Mouse (Mus musculus) kidney, embryonic 14.5 days (tissue): ENCODE measurements around the gene Olfr616. TPM values are rescaled to one million over a fixed set of nuclear protein-coding genes. Genes with fewer than 3 reads are reported as not detected.
"Not testable (repeated sequence)": the region's sequence is repeated elsewhere in the genome, so short reads cannot be mapped to it uniquely, and the experiment has no call there.

ENCODE experiments used
- ATAC-seq: fragments of 200-750 bp; cut with Nextera tagmentation; 2 replicates; pipeline ENCODE4 v1.8.0; 2017; ENCODE audit warnings: moderate number of reproducible peaks, mild to moderate bottlenecking, moderate TSS enrichment, moderate library complexity; ENCODE audit not compliant: low FRiP score, low TSS enrichment
- H3K27ac ChIP-seq: fragments of 300-500 bp; sonication (generic); 2 replicates; pipeline ENCODE4 v1.5.1; 2014; ENCODE audit warnings: low read depth, mild to moderate bottlenecking, low read length, moderate library complexity, mixed read lengths
- H3K27me3 ChIP-seq: fragments of 300-500 bp; sonication (generic); 2 replicates; pipeline ENCODE4 v1.6.1; 2014; ENCODE audit warnings: mild to moderate bottlenecking, low read length; ENCODE audit not compliant: control insufficient read depth, insufficient read depth
- H3K36me3 ChIP-seq: fragments of 300-500 bp; sonication (generic); 2 replicates; pipeline ENCODE4 v1.6.1; 2014; ENCODE audit warnings: low read length, mixed read lengths; ENCODE audit not compliant: control insufficient read depth, insufficient read depth
- H3K4me1 ChIP-seq: fragments of 300-500 bp; sonication (generic); 2 replicates; pipeline ENCODE4 v1.6.1; 2014; ENCODE audit warnings: low read length, mixed read lengths; ENCODE audit not compliant: control insufficient read depth, insufficient read depth
- H3K4me2 ChIP-seq: fragments of 300-500 bp; sonication (generic); replicated peaks from 2 replicates; pipeline ENCODE4 v1.6.1; 2014; ENCODE audit warnings: low read depth, mild to moderate bottlenecking, low read length
- H3K4me3 ChIP-seq: fragments of 300-500 bp; sonication (generic); 2 replicates; pipeline ENCODE4 v1.5.1; 2014; ENCODE audit warnings: mild to moderate bottlenecking, low read length
- H3K9ac ChIP-seq: fragments of 300-500 bp; sonication (generic); 2 replicates; pipeline ENCODE4 v1.6.1; 2014; ENCODE audit warnings: low read depth, mild to moderate bottlenecking, low read length, moderate library complexity
- H3K9me3 ChIP-seq: fragments of 300-500 bp; sonication (generic); 2 replicates; pipeline ENCODE4 v1.6.1; 2016; ENCODE audit warnings: low read length; ENCODE audit not compliant: control insufficient read depth
- WGBS: fragments of 180-500 bp; shearing (Covaris S2); extraction: QIAGEN DNeasy Blood & Tissue Kit; methylation state at CpG from one replicate; pipeline ENCODE4 v1.1.7; 2014; 5-methylcytosine and 5-hydroxymethylcytosine counted together
- polyA plus RNA-seq: library from polyadenylated mRNA; unstranded; fragments of >200 nt; fragmentation: Nextera tagmentation; extraction: Ambion mirVana; gene quantifications from 2 replicates; pipeline ENCODE4 v1.2.1, GENCODE M21; 2014

The Olfr616 gene
- not detected in 2 replicates for polyA plus RNA-seq

GRCm38 (mm10) chr7:103569043-103569442, at the start of gene Olfr616:
Olfr616 (minus strand) TSS chr7:103569143.
- ATAC-seq = no peak
- 90% methylated on average over 3 of the region's 3 CpGs for WGBS
- H3K9ac ChIP-seq = no peak within 1 kb of the TSS
- no peak within 1 kb of the TSS for H3K4me2 ChIP-seq
- no peaks in the 10 kb centered on the region for H3K36me3 ChIP-seq
- no peak within 1 kb of the TSS for H3K4me3 ChIP-seq
- no peaks in the 10 kb centered on the region for H3K9me3 ChIP-seq
- H3K4me1 ChIP-seq = no peaks in the 10 kb centered on the region
- no peaks in the 10 kb centered on the region for H3K27me3 ChIP-seq
- H3K27ac ChIP-seq = no peak within 1 kb of the TSS

- no peaks in the 10 kb centered on the region for H3K9me3 ChIP-seq
- H3K27me3 ChIP-seq = no peaks in the 10 kb centered on the region
- no peak for ATAC-seq
- H3K4me1 ChIP-seq = no peaks in the 10 kb centered on the region
- H3K27ac ChIP-seq = no peak within 1 kb of the TSS
- H3K9ac ChIP-seq = no peak within 1 kb of the TSS
- no peak within 1 kb of the TSS for H3K4me2 ChIP-seq
- no peak within 1 kb of the TSS for H3K4me3 ChIP-seq
- no peaks in the 10 kb centered on the region for H3K36me3 ChIP-seq
- WGBS = 82% methylated on average over 2 of the region's 2 CpGs
These were observed 43.5 kb upstream of the Olfr616 start, which contains the start of gene Olfr620 for GRCm38 (mm10) chr7:103612434-103612833. Olfr620 (minus strand) TSS chr7:103612534.

- no peaks in the 10 kb centered on the region for H3K36me3 ChIP-seq
- WGBS = 92% methylated on average over 2 of the region's 2 CpGs
- H3K27ac ChIP-seq = no peak overlapping the region
- no peaks in the 10 kb centered on the region for H3K9me3 ChIP-seq
- no peaks in the 10 kb centered on the region for H3K4me1 ChIP-seq
- H3K9ac ChIP-seq = no peak overlapping the region
- H3K4me3 ChIP-seq = no peak overlapping the region
- H3K27me3 ChIP-seq = no peaks in the 10 kb centered on the region
- ATAC-seq = no peak
- H3K4me2 ChIP-seq = no peak overlapping the region
These were observed 38.5 kb upstream of the Olfr616 start for GRCm38 (mm10) chr7:103607425-103607824.

- Histone ChIP-seq H3K36me3 (no peaks in the 10 kb centered on the region), H3K9me3 (no peaks in the 10 kb centered on the region), H3K4me1 (no peaks in the 10 kb centered on the region), H3K9ac (no peak within 1 kb of the TSS), H3K27me3 (no peaks in the 10 kb centered on the region), H3K4me3 (no peak within 1 kb of the TSS), H3K27ac (no peak within 1 kb of the TSS), H3K4me2 (no peak within 1 kb of the TSS)
- ATAC-seq = no peak
These were observed 31.3 kb upstream of the Olfr616 start, which contains the start of gene Olfr619 for GRCm38 (mm10) chr7:103600275-103600674. Olfr619 (plus strand) TSS chr7:103600575.

- Histone ChIP-seq H3K27ac (no peak within 1 kb of the TSS), H3K4me2 (no peak within 1 kb of the TSS), H3K4me1 (no peaks in the 10 kb centered on the region), H3K36me3 (no peaks in the 10 kb centered on the region), H3K4me3 (no peak within 1 kb of the TSS), H3K9ac (no peak within 1 kb of the TSS), H3K27me3 (no peaks in the 10 kb centered on the region), H3K9me3 (no peaks in the 10 kb centered on the region)
- WGBS = 62% methylated on average over 2 of the region's 2 CpGs
- ATAC-seq = no peak
These were observed 20.9 kb upstream of the Olfr616 start, which contains the start of gene Olfr618 for GRCm38 (mm10) chr7:103589803-103590202. Olfr618 (plus strand) TSS chr7:103590103.

GRCm38 (mm10) chr7:103572761-103573160, 3.8 kb upstream of the Olfr616 start, which contains the start of gene Olfr617:
Olfr617 (plus strand) TSS chr7:103573061.
- H3K4me1 ChIP-seq = no peaks in the 10 kb centered on the region
- ATAC-seq = no peak
- no peaks in the 10 kb centered on the region for H3K9me3 ChIP-seq
- no peak within 1 kb of the TSS for H3K4me3 ChIP-seq
- H3K36me3 ChIP-seq = no peaks in the 10 kb centered on the region
- no peak within 1 kb of the TSS for H3K27ac ChIP-seq
- H3K9ac ChIP-seq = no peak within 1 kb of the TSS
- 94% methylated on average over 1 of the region's 1 CpGs for WGBS
- no peak within 1 kb of the TSS for H3K4me2 ChIP-seq
- H3K27me3 ChIP-seq = no peaks in the 10 kb centered on the region

GRCm38 (mm10) chr7:103555779-103556178, 13.2 kb downstream of the Olfr616 start, which contains the start of gene Olfr615:
Olfr615 (plus strand) TSS chr7:103556079.
- no peaks in the 10 kb centered on the region for H3K9me3 ChIP-seq
- H3K4me1 ChIP-seq = no peaks in the 10 kb centered on the region
- H3K9ac ChIP-seq = no peak within 1 kb of the TSS
- WGBS = 80% methylated on average over 2 of the region's 2 CpGs
- no peak within 1 kb of the TSS for H3K4me3 ChIP-seq
- H3K27ac ChIP-seq = no peak within 1 kb of the TSS
- no peaks in the 10 kb centered on the region for H3K27me3 ChIP-seq
- no peak for ATAC-seq
- H3K4me2 ChIP-seq = no peak within 1 kb of the TSS
- H3K36me3 ChIP-seq = no peaks in the 10 kb centered on the region

GRCm38 (mm10) chr7:103547774-103548173, 21.2 kb downstream of the Olfr616 start, which contains the start of gene Olfr613:
Olfr613 (plus strand) TSS chr7:103548074.
- 80% methylated on average over 2 of the region's 2 CpGs for WGBS
- ATAC-seq = no peak
- Histone ChIP-seq H3K27ac (no peak within 1 kb of the TSS), H3K4me3 (no peak within 1 kb of the TSS), H3K4me2 (no peak within 1 kb of the TSS), H3K9me3 (no peaks in the 10 kb centered on the region), H3K36me3 (no peaks in the 10 kb centered on the region), H3K9ac (no peak within 1 kb of the TSS), H3K27me3 (no peaks in the 10 kb centered on the region), H3K4me1 (no peaks in the 10 kb centered on the region)

GRCm38 (mm10) chr7:103542617-103543016, 26.3 kb downstream of the Olfr616 start, which contains the start of gene Olfr612:
Olfr612 (minus strand) TSS chr7:103542717.
- H3K4me2 ChIP-seq, H3K27ac ChIP-seq, H3K27me3 ChIP-seq, H3K36me3 ChIP-seq, ATAC-seq, H3K4me3 ChIP-seq, H3K9me3 ChIP-seq, H3K9ac ChIP-seq, H3K4me1 ChIP-seq: not testable (repeated sequence)
- 84% methylated on average over 2 of the region's 2 CpGs for WGBS
